Mouse (Mus musculus) left cerebral cortex, adult 9 months (tissue): ENCODE results near the gene Myt1.

Source experiments
- DNase-seq, 2 experiments: peaks; one replicate each; pipeline ENCODE4 v3.0.0; 2022; ENCODE audit warnings: low spot score in 2 of 2

Gene Myt1

GRCm38 (mm10) chr2:181763006-181763830 is at the start of gene Myt1:
Myt1 (plus strand) TSS chr2:181763332.
- DNase-seq = no peak

- DNase-seq = peak; percentile 70 to 73
Measured at GRCm38 (mm10) chr2:181713749-181714148, 49.4 kb upstream of the Myt1 start.

DNA sequence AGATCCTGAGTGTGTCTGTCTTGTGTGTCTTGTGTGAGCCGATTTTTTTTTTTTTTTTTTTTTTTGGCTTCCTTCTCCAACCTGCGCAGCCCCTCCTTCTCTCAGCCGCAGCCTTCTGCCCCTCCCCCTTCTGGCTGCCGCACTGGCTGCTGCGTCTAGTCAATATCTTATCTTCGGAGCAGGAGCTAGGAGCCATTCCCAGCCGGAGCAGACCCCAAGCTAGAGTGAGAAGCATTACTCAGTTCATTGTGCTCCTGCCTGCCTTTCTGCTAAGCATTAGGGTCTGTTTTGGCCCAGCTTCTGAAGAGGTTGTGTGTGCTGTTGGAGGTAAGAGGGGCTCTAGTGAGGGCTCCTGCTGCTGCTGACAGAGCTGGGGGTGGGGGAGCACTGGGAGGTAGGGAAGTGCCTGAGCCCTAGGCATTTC is 48.2 kb upstream of the Myt1 start, which contains the start of gene Oprl1:
Gene Oprl1 (plus strand): TSS at position 114 of the 424 bp plus-strand sequence.
- DNase-seq = peak in 1 of 2 experiments; percentile 74

GRCm38 (mm10) chr2:181715382-181715781 is 47.8 kb upstream of the Myt1 start:
- DNase-seq = no peak

- DNase-seq = no peak
Measured at GRCm38 (mm10) chr2:181716991-181717390, 46.1 kb upstream of the Myt1 start.

DNA sequence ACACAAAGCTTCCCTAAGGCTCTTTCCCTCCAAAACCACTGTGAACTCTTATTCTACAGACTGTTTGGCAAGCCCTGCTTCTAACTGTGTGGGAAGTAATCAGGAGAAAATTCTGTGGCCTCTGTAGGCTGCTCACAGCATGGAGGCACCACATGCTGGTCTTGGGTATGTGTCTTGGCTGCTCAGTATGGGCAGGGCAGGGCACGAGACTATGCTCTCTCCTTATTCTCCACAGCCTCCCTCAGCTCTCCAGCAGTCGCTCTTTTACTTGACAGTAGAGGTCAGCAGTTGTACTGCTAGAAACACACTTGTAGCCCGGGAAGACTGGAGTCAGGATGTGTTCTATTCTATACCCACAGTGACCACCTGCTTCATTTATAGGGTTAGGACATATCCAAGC is 43.1 kb upstream of the Myt1 start:
- no peak for DNase-seq

GRCm38 (mm10) chr2:181721200-181721599 is 41.9 kb upstream of the Myt1 start:
- DNase-seq = no peak

GRCm38 (mm10) chr2:181722213-181722612 is 40.9 kb upstream of the Myt1 start:
- no peak for DNase-seq

- DNase-seq = no peak
Measured at GRCm38 (mm10) chr2:181727659-181728262, 35.4 kb upstream of the Myt1 start.

- no peak for DNase-seq
Measured at GRCm38 (mm10) chr2:181730051-181730450, 33.1 kb upstream of the Myt1 start.

- DNase-seq = no peak
Measured at GRCm38 (mm10) chr2:181752626-181753025, 10.5 kb upstream of the Myt1 start.

DNA sequence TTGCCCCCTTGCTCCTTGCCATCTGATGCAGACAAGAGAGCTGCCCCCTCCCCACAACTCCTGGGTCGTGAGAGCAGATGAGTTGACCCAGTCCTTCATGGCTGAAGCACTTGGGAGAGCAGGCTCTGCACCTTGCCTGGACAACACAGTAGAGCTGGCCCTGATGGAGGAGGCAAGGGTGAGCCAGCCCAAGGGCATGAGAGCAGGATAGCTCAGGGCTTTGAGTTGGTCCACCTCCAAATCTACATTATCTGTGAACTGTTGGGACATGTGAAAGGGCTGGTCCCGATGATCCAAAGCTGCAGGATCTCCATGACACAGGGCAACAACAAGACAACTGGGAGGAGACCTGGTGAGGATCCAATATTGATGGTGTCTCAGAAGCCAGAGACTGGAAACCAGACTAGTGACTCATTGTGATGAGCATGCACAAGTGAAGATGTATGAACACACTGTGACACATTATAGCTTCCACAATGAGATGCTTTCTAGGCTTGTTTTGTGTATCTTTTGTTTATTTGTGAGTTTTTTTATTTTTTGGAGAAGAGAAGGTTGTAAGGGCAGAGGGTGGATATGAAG is 4.9 kb upstream of the Myt1 start:
- DNase-seq = no peak

DNA sequence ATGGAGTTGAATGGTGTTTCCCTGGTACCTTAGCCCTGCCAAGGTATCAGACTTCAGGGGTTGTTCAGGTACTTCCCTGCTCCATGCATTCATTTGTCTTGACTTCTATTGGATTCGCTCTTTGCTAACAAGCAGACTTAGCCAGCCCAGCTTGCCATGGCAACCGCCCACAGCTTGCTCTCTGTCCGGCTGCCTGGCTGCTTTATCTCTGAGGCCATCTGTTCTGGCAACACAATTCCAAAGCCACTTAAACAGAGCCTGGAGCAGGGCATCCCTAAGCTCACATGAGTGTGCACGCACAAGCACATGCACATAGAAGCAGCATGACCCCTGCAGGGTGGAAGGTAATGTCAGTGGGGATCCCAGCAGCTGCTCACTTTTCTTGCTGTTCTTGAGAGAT is 4.1 kb upstream of the Myt1 start:
- peak; percentile 37 to 78 for DNase-seq

DNA sequence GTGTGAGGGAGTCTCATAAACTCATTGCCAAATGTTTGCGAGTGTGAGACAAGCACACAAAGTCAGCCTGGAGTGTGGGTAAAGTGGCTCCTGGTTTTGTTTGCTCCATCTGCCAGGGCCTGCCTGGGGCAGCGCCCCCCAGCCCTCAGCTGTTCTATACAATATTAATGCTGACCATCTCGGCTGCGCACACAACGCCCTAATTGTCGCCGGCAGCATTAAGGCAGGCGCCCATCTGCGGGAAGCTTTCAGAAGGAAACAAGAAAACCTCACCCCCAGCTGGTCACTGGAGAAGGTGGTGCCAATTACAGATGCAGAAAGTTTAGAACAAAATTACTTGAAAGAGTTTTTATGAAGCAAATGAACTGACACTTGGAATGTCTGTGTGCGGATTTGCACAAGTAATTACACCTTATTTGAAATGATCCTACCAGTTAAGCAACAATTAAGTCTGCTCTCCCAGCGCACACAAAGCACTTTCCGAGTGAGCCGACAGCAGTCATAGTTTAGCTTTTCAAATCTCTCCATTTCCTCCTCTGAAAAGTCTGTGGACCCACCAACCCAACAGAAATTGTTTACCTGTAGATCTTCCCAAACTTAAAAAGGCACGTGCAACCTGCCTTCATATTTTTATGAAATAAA is 875 bp downstream of the Myt1 start:
- no peak for DNase-seq

DNA sequence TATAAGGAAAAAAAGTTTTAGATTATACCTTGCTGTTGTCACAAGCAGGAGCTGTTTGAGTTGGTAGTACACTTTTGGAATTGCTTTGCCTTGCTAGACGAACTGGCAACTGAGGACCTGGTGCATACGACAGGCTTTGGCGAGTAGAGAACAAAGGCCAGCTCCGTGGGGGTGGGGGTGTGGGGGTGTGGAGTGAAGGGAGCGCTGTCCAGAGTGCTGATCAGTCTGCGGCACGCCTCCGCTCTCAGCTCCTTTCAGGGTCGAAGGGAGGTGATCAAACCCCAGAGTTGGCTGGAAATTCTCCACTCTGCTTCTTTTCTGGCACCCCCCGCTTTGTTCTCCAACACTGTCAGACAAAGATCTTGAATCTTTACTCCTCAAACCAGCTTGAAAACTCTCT is 1.5 kb downstream of the Myt1 start:
- DNase-seq = no peak

DNA sequence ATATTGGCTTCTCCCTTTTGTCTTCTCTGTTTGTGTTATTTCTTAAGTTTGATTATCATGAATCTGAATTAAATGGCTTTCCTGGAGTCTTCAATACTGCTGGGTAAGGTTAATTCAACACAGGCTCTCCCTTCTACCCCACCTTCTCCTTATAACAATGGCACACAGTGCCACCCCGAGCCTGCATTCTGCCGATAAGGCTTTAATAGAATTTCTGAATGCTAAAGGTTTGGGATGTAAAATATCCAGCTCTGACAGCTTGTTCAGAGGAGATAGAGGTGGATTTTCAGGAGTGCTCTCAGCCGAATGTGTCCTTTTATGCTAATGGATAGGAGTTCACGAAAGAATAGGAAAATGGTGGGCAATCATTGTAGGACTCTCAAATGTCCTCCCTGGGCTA is 2.1 kb downstream of the Myt1 start:
- DNase-seq = no peak

GRCm38 (mm10) chr2:181766672-181767557 is 3.8 kb downstream of the Myt1 start:
- DNase-seq = peak; percentile 21 to 23

DNA sequence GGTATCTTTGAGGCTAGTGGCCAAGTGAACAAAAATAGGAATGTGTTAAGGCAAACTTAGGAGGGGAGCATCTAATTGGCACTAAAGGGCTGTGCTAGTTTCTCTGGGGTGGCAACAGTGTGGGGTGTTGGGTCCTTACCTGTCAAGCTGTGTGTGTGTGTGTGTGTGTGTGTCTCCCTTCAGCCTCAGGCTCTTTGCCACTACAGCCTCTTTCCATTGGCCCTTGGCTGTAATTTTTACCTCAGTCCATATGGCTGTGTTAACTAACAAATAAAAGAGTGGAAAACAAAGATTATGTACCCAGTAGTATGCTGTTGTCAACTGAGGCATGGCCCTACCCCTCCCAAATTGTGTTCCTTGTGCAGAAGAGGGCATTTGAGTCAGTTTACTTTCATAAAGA is 5.3 kb downstream of the Myt1 start:
- no peak for DNase-seq

DNA sequence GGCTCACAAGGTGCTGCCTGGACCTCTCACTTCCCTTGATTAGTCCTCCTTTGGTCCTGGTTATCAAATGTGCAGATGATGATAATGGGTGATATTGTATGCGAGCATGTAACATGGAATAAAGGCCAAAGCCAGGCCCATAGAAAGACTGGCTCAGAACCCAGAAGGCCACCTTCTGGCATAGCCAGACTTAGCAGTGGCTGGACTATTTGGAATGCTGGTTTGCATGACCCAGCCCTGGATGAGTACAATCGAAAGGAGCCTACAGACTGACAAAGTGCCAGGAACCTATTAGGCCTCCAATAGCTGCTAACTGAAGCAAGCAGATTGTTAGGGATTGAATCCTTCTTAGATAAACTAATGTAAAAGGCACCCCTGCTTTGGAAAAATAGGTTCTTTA is 6.3 kb downstream of the Myt1 start:
- no peak for DNase-seq

- no peak for DNase-seq
Measured at GRCm38 (mm10) chr2:181773203-181773602, 10.1 kb downstream of the Myt1 start.

DNA sequence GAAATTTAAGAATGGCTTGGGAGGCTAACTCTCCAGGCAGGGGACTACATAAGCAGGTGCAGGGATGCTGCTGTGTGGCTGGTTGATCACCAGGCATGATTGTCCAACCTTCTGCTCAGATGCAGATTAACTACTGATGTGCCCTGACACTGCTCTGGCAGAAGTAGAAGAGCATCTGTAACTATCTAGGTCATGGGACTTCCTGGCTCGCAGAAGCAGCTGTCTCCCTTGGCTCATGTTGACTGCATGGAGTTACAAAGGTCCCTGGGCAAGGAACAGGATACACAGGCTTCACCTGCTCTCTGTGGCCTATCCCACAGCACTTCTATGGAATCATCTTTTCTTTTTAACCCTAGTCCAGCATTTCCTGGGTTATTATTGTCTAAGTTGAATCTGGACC is 12.7 kb downstream of the Myt1 start:
- no peak for DNase-seq
